Mouse (Mus musculus) testis, adult 2 months (tissue): ENCODE data around the gene Slc22a1.

Experiments
- CTCF ChIP-seq: fragments of 200-500 bp; IDR thresholded peaks from 2 replicates; pipeline ENCODE4 v1.5.1; 2012; ENCODE audit warnings: low read depth, mild to moderate bottlenecking, inconsistent platforms, low read length, moderate library complexity; ENCODE audit not compliant: control insufficient read depth, insufficient read depth, insufficient replicate concordance
- POLR2A ChIP-seq: fragments of 200-500 bp; IDR thresholded peaks from 2 replicates; pipeline ENCODE4 v1.6.1; 2012; ENCODE audit warnings: low read depth, mild to moderate bottlenecking, inconsistent platforms, low read length, moderate library complexity; ENCODE audit not compliant: control insufficient read depth

- TF ChIP-seq CTCF (no peak), POLR2A (no peak)
Measured at GRCm38 (mm10) chr17:12607202-12607601, 68.4 kb downstream of the Slc22a1 start.
